Mouse (Mus musculus): ENCODE measurements around the gene Smarcd1.

- TF ChIP-seq POLR2A (IDR thresholded peaks at IDR 0.05; ENCODE audit: extremely low read depth, insufficient read depth, low read length) = no peak
- TF ChIP-seq CTCF (IDR thresholded peaks at IDR 0.05; ENCODE audit: low read depth, low read length) = no peak
Observed at GRCm38 (mm10) chr15:99653291-99653690, 48.6 kb upstream of the Smarcd1 start.
